Comparison of ENCODE assay signal across 8 mouse cellular contexts in genomic region chr5:100429344-100430075, GRCm38 (mm10). TPM values are rescaled to one million over a fixed set of nuclear protein-coding genes. Genes with fewer than 3 reads are reported as not detected.
DNase-seq lines count a peak whose midpoint lies in the region; ATAC-seq and TF ChIP-seq lines count a peak whose summit lies in the region.

No protein-coding gene starts in this region.

- peak; percentile 98 for ATAC-seq in activated CD4-positive, CD25-positive, alpha-beta regulatory T cell, adult 4 months

- peak overlapping the region; percentile 39 for H3K27ac ChIP-seq in cortical plate, adult 2 months (ENCODE audit: insufficient read depth, low read length)

- peaks cover 5% of the 10 kb centered on the region for H3K4me1 ChIP-seq in cortical plate, adult 2 months (ENCODE audit: control insufficient read depth, insufficient read depth, low read length)
- H3K4me1 ChIP-seq in megakaryocyte, embryonic 14.5 days: peaks cover 68% of the 10 kb centered on the region

- no peaks in the 10 kb centered on the region for H3K27me3 ChIP-seq in megakaryocyte, embryonic 14.5 days (replicated peaks)

- DNase-seq in gastrocnemius, adult 8-10 months (ENCODE audit: low spot score in 2 of 2): peak; percentile 87 to 90
- peak; percentile 96 for DNase-seq in hindlimb bud, embryonic 11.5 days (ENCODE audit: extremely low spot score, low read depth, low spot score)
- peak; percentile 82 to 94 for DNase-seq in left cerebral cortex, adult 8-10 months (ENCODE audit: low spot score in 2 of 2)
- peak; percentile 97 for DNase-seq in right cerebral cortex, postnatal 10 days (ENCODE audit: low spot score in 2 of 2)
- peak; percentile 80 for DNase-seq in urinary bladder, postnatal 25 days (ENCODE audit: low spot score)

- peaks cover 43% of the 10 kb centered on the region for H3K36me3 ChIP-seq in megakaryocyte, embryonic 14.5 days (replicated peaks; ENCODE audit: low read length)

- no peak for TF ChIP-seq CTCF in cortical plate, adult 2 months (IDR thresholded peaks at IDR 0.05; ENCODE audit: extremely low read depth, insufficient read depth, low read length)

- peak overlapping the region; percentile 85 for H3K4me3 ChIP-seq in cortical plate, adult 2 months (ENCODE audit: insufficient read depth, low read length)
- H3K4me3 ChIP-seq in megakaryocyte, embryonic 14.5 days (replicated peaks): peak overlapping the region; percentile 100

- no peaks in the 10 kb centered on the region for H3K9me3 ChIP-seq in megakaryocyte, embryonic 14.5 days

- TF ChIP-seq POLR2A in cortical plate, adult 2 months (IDR thresholded peaks at IDR 0.05; ENCODE audit: extremely low read depth, insufficient read depth, low read length): peak; percentile 99

RNA-seq across cellular contexts. Expression of gene Sec31a, which starts 13.5 kb away (rescaled TPM):
- 100 to 1,000 TPM in 1 of 2 experiments, 10 to 100 TPM in 1; 63.3 to 105 TPM for polyA plus RNA-seq in activated CD4-positive, CD25-positive, alpha-beta regulatory T cell, adult 4 months (2017; shearing (Covaris generic))
- polyA plus RNA-seq in cortical plate, adult 2 months (2012; rRNA removed): 106 and 113 TPM in 2 replicates
- 10 to 100 TPM; 52.4 to 65.0 (median 56.3) TPM for total RNA-seq in gastrocnemius, adult 8-10 months (2022)
- total RNA-seq in left cerebral cortex, adult 8-10 months (2022): 100 to 1,000 TPM; 107 to 120 (median 115) TPM
- polyA plus RNA-seq in megakaryocyte, embryonic 14.5 days (2012; ENCODE audit: insufficient read depth, low replicate concordance): 77.8 and 120 TPM in 2 replicates

Comparison
In these comparisons a context has a peak if more than half of its experiments do, and no peak if none do; other contexts are left out.
1. Peak in every context shown above with its lines: DNase-seq, ATAC-seq, H3K4me3 ChIP-seq and H3K27ac ChIP-seq.